Mouse (Mus musculus) MEL (cell line): ENCODE measurements around the gene Tpd52l1. TPM values are rescaled to one million over a fixed set of nuclear protein-coding genes. Genes with fewer than 3 reads are reported as not detected.

Source experiments
- DNase-seq: peaks from one replicate; pipeline ENCODE4 v3.0.0; 2011; ENCODE audit warnings: low read depth, low spot score
- H3K27ac ChIP-seq: 2 replicates; pipeline ENCODE4 v1.5.1; 2012; ENCODE audit warnings: low read depth, mild to moderate bottlenecking, control low read depth, low read length, moderate library complexity; ENCODE audit not compliant: control insufficient read depth
- H3K27me3 ChIP-seq, 2 experiments: fragments of 150-350 bp in 1 of 2; sonication (generic) in 1 of 2; 2 replicates each; pipeline ENCODE4 v1.6.1; 2012; ENCODE audit warnings: low read length in 2 of 2, mild to moderate bottlenecking in 2 of 2, improper control_type of control experiment in 1 of 2, moderate library complexity in 1 of 2; ENCODE audit not compliant: insufficient read depth in 2 of 2, control insufficient read depth in 1 of 2
- H3K36me3 ChIP-seq, 2 experiments: 2 replicates each; pipeline ENCODE4 v1.6.1; 2012 to 2014; ENCODE audit warnings: low read length in 2 of 2, improper control_type of control experiment in 1 of 2, inconsistent platforms in 1 of 2, mild to moderate bottlenecking in 1 of 2; ENCODE audit not compliant: insufficient read depth in 2 of 2, control insufficient read depth in 1 of 2
- H3K4me1 ChIP-seq, 2 experiments: fragments of 150-350 bp in 1 of 2; sonication (generic) in 1 of 2; 2 replicates each; pipeline ENCODE4 v1.6.1; 2012; ENCODE audit warnings: low read length in 2 of 2, improper control_type of control experiment in 1 of 2, mild to moderate bottlenecking in 1 of 2; ENCODE audit not compliant: insufficient read depth in 2 of 2, control insufficient read depth in 1 of 2
- H3K4me3 ChIP-seq, 2 experiments: fragments of 150-350 bp in 1 of 2; sonication (generic) in 1 of 2; 2 replicates each; pipeline ENCODE4 v1.5.1; 2012; ENCODE audit warnings: low read depth in 2 of 2, low read length in 2 of 2, mild to moderate bottlenecking in 2 of 2, moderate library complexity in 2 of 2, control low read depth in 1 of 2, improper control_type of control experiment in 1 of 2; ENCODE audit not compliant: control insufficient read depth in 1 of 2, insufficient read depth in 1 of 2
- H3K79me2 ChIP-seq: 2 replicates; pipeline ENCODE4 v1.6.1; 2012; ENCODE audit warnings: mild to moderate bottlenecking, low read length, moderate library complexity; ENCODE audit not compliant: control insufficient read depth, poor library complexity, insufficient read depth
- H3K9ac ChIP-seq: 2 replicates; pipeline ENCODE4 v1.6.1; 2012; ENCODE audit warnings: low read depth, mild to moderate bottlenecking, control low read depth, low read length, moderate library complexity; ENCODE audit not compliant: control insufficient read depth, poor library complexity, severe bottlenecking
- H3K9me3 ChIP-seq: fragments of 150-350 bp; sonication (generic); replicated peaks from 2 replicates; pipeline ENCODE4 v1.6.1; 2012; ENCODE audit warnings: mild to moderate bottlenecking, low read length, improper control_type of control experiment, moderate library complexity; ENCODE audit not compliant: insufficient read depth
- ELF1 ChIP-seq: IDR thresholded peaks from 2 replicates; pipeline ENCODE4 v1.6.1; 2014; ENCODE audit warnings: low read depth, mild to moderate bottlenecking, inconsistent platforms, low read length, improper control_type of control experiment, moderate library complexity
- EP300 ChIP-seq, 2 experiments: IDR thresholded peaks; 2 replicates each; pipeline ENCODE4 v1.6.1; 2011; ENCODE audit warnings: improper control_type of control experiment in 2 of 2, low read length in 2 of 2, low read depth in 1 of 2, mild to moderate bottlenecking in 1 of 2
- GABPA ChIP-seq: IDR thresholded peaks from 2 replicates; pipeline ENCODE4 v1.6.1; 2012; ENCODE audit warnings: low read depth, mild to moderate bottlenecking, inconsistent platforms, low read length, improper control_type of control experiment, moderate library complexity
- JUND ChIP-seq: IDR thresholded peaks from 2 replicates; pipeline ENCODE4 v1.6.1; 2011; ENCODE audit warnings: low read depth, mild to moderate bottlenecking, improper control_type of control experiment, low read length
- KAT2A ChIP-seq: conservative IDR thresholded peaks from 2 replicates; pipeline ENCODE4 v1.6.1; 2012; ENCODE audit warnings: low read depth, low read length, improper control_type of control experiment, inconsistent platforms
- MAZ ChIP-seq: IDR thresholded peaks from 2 replicates; pipeline ENCODE4 v1.6.1; 2012; ENCODE audit warnings: low read depth, mild to moderate bottlenecking, inconsistent platforms, low read length, improper control_type of control experiment
- MEF2A ChIP-seq: IDR thresholded peaks from 2 replicates; pipeline ENCODE4 v1.6.1; 2014; ENCODE audit warnings: low read depth, mild to moderate bottlenecking, inconsistent platforms, low read length, improper control_type of control experiment; ENCODE audit not compliant: poor library complexity, insufficient replicate concordance, severe bottlenecking; ENCODE audit errors: extremely low read depth
- MYB ChIP-seq: IDR thresholded peaks from 2 replicates; pipeline ENCODE4 v1.6.1; 2011; ENCODE audit warnings: mild to moderate bottlenecking, low read depth, low read length, improper control_type of control experiment
- POLR2AphosphoS2 ChIP-seq: IDR thresholded peaks from 2 replicates; pipeline ENCODE4 v1.6.1; 2011; ENCODE audit warnings: low read length, improper control_type of control experiment
- POLR2AphosphoS5 ChIP-seq: IDR thresholded peaks from 2 replicates; pipeline ENCODE4 v1.6.1; 2012; ENCODE audit warnings: low read depth, borderline replicate concordance, mild to moderate bottlenecking, inconsistent platforms, low read length, moderate library complexity, mixed read lengths
- RAD21 ChIP-seq: IDR thresholded peaks from 2 replicates; pipeline ENCODE4 v1.6.1; 2011; ENCODE audit warnings: mild to moderate bottlenecking, low read depth, low read length, improper control_type of control experiment
- SIN3A ChIP-seq: IDR thresholded peaks from 2 replicates; pipeline ENCODE4 v1.6.1; 2012; ENCODE audit warnings: low read length, improper control_type of control experiment, inconsistent platforms
- TBP ChIP-seq: IDR thresholded peaks from 2 replicates; pipeline ENCODE4 v1.8.0; 2011; ENCODE audit warnings: low read depth, low read length, improper control_type of control experiment
- TCF12 ChIP-seq: IDR thresholded peaks from 2 replicates; pipeline ENCODE4 v1.6.1; 2014; ENCODE audit warnings: low read depth, mild to moderate bottlenecking, inconsistent platforms, low read length, improper control_type of control experiment, moderate library complexity
- ZC3H11A ChIP-seq: IDR thresholded peaks from 2 replicates; pipeline ENCODE4 v1.6.1; 2012; ENCODE audit warnings: low read depth, mild to moderate bottlenecking, inconsistent platforms, low read length, improper control_type of control experiment
- ZMIZ1 ChIP-seq: IDR thresholded peaks from 2 replicates; pipeline ENCODE4 v1.6.1; 2012; ENCODE audit warnings: low read depth, mild to moderate bottlenecking, inconsistent platforms, low read length, improper control_type of control experiment, moderate library complexity
- polyA plus RNA-seq, 2 experiments: library from polyadenylated mRNA; stranded (reverse) in 1 of 2; unstranded in 1 of 2; fragments of >175 nt in 1 of 2; fragments of >200 nt in 1 of 2; gene quantifications; 2 replicates each; pipeline versions ENCODE4 v1.2.1 to v1.2.4; 2012; ENCODE audit warnings: low replicate concordance in 2 of 2, low read depth in 1 of 2; ENCODE audit not compliant: insufficient read length in 2 of 2, insufficient read depth in 1 of 2, missing spikeins in 1 of 2
- total RNA-seq: library from RNA; depleted of rRNA; stranded (reverse); fragments of 300-350 nt; gene quantifications from 2 replicates; pipeline ENCODE4 v1.2.3, GENCODE M21; 2012

Tpd52l1 gene
- total and polyA plus RNA-seq, 3 experiments, result not detected

DNA sequence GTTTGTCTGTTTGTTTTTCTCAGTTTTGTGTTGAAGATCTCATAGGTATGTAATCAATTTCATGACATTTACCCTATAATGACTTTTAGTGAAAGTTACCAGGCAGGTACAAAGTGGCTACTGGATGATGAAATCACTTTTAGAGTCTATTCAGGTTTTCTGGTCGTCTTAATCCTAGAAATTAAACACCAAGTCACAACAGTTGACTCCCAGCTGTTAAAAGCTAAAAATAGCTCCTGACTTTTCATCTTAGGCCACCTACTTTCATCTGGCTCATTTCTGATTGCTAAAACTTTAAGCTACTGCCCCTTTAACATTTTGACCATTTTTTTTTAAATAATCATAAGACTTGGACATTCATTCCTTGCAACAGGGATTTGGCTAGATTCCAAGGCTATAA is 1.3 kb upstream of the Tpd52l1 start:
- no peaks in the 10 kb centered on the region for H3K36me3 ChIP-seq
- DNase-seq, result no peak

DNA sequence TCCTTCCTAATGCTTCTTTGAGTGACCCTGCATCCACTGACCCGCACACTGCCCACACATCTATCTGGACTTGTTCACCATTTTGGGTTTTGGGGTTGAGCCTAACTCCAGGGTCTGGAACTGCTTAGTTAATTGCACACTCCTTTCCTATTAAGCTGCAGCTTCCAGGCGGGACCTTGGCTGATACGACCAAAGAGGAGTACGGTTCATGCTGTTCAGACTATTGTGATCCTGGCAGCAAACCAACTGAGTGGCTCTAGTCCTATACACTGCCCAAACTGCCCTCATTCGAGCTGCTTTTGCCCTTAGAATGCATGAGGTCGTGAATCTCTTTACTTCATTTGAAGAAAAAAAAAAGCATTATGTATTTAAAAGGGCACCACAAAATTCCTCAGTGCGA is 1.6 kb downstream of the Tpd52l1 start:
- no peaks in the 10 kb centered on the region for H3K4me1 ChIP-seq
- H3K9me3 ChIP-seq, result no peaks in the 10 kb centered on the region
- no peak for DNase-seq
- no peak overlapping the region for H3K27ac ChIP-seq
- H3K36me3 ChIP-seq, result no peaks in the 10 kb centered on the region
- no peaks in the 10 kb centered on the region for H3K27me3 ChIP-seq
- H3K79me2 ChIP-seq, result no peaks in the 10 kb centered on the region
- TF ChIP-seq RAD21 (no peak), TCF12 (no peak), POLR2AphosphoS5 (no peak), GABPA (no peak), TBP (no peak), POLR2AphosphoS2 (no peak)
- H3K9ac ChIP-seq, result no peak overlapping the region
- H3K4me3 ChIP-seq, result no peak overlapping the region

More for the DNA sequence above, 1.3 kb upstream of the Tpd52l1 start:
- Histone ChIP-seq H3K9ac (no peak overlapping the region), H3K27me3 (no peaks in the 10 kb centered on the region), H3K4me3 (no peak overlapping the region), H3K79me2 (no peaks in the 10 kb centered on the region), H3K9me3 (no peaks in the 10 kb centered on the region), H3K4me1 (no peaks in the 10 kb centered on the region), H3K27ac (no peak overlapping the region)
- no peak for TF ChIP-seq ZMIZ1
- no peak for TF ChIP-seq SIN3A
- no peak for TF ChIP-seq ELF1
- TF ChIP-seq MYB, result no peak
- no peak for TF ChIP-seq KAT2A

DNA sequence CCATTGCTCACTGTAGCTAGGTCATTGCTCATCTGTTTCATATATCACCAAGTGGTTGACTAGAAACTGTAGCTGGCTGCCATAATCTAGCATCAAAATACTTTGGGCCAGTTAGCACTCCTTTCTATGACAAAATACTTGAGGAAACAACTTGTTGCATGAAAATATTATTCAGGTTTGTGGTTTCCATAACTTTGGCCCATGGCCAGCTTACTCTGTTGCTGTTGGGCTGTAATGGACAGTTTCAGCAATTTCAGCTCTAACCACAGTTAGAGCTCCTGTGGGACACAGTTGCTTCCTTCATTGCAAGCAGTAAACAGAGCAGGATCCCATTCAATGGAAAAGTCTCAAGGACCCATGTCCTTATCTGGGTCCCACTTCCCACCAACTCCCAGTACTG is 4.3 kb downstream of the Tpd52l1 start:
- Histone ChIP-seq H3K36me3 (no peaks in the 10 kb centered on the region), H3K4me1 (no peaks in the 10 kb centered on the region), H3K27ac (no peak overlapping the region), H3K9me3 (no peaks in the 10 kb centered on the region)
- TF ChIP-seq MAZ (no peak), EP300 (IDR thresholded peaks at IDR 0.05; ENCODE audit: low read depth in 1 of 2, low read length in 2 of 2) (no peak), ZC3H11A (no peak), JUND (no peak), MEF2A (no peak), POLR2AphosphoS2 (no peak)
- TF ChIP-seq, all 39 proteins: peak for 0
- H3K79me2 ChIP-seq, result no peaks in the 10 kb centered on the region
- H3K27me3 ChIP-seq, result no peaks in the 10 kb centered on the region
- H3K9ac ChIP-seq, result no peak overlapping the region
- DNase-seq, result no peak
- no peak overlapping the region for H3K4me3 ChIP-seq
